Mouse (Mus musculus) spleen, adult 2 months (tissue): ENCODE data around the gene 5830473C10Rik.

Experiments
- CTCF ChIP-seq: fragments of 200-500 bp; IDR thresholded peaks from 2 replicates; pipeline ENCODE4 v1.5.1; 2011; ENCODE audit warnings: mild to moderate bottlenecking, inconsistent platforms; ENCODE audit not compliant: insufficient read depth, insufficient read length, insufficient replicate concordance; ENCODE audit errors: extremely low read depth
- POLR2A ChIP-seq: fragments of 200-500 bp; IDR thresholded peaks from 2 replicates; pipeline ENCODE4 v1.6.1; 2011; ENCODE audit warnings: low read depth, low read length, inconsistent platforms

- TF ChIP-seq CTCF (no peak), POLR2A (no peak)
Measured at GRCm38 (mm10) chr5:90623209-90623608, 62.3 kb downstream of the 5830473C10Rik start.
